Mouse (Mus musculus) neural tube, embryonic 15.5 days (tissue): ENCODE measurements around the gene Copg1. TPM values are rescaled to one million over a fixed set of nuclear protein-coding genes. Genes with fewer than 3 reads are reported as not detected.

Experiments used
- ATAC-seq: fragments of 200-750 bp; cut with Nextera tagmentation; 2 replicates; pipeline ENCODE4 v1.8.0; 2017; ENCODE audit warnings: mild to moderate bottlenecking, moderate TSS enrichment, moderate library complexity; ENCODE audit not compliant: low FRiP score
- H3K27ac ChIP-seq: fragments of 300-500 bp; sonication (generic); replicated peaks from 2 replicates; pipeline ENCODE4 v1.5.1; 2015; ENCODE audit warnings: mild to moderate bottlenecking, inconsistent platforms
- H3K27me3 ChIP-seq: fragments of 300-500 bp; sonication (generic); replicated peaks from 2 replicates; pipeline ENCODE4 v1.6.1; 2015; ENCODE audit warnings: inconsistent platforms
- H3K36me3 ChIP-seq: fragments of 300-500 bp; sonication (generic); 2 replicates; pipeline ENCODE4 v1.6.1; 2015; ENCODE audit warnings: inconsistent platforms
- H3K4me1 ChIP-seq: fragments of 300-500 bp; sonication (generic); 2 replicates; pipeline ENCODE4 v1.6.1; 2015; ENCODE audit warnings: inconsistent platforms
- H3K4me2 ChIP-seq: fragments of 300-500 bp; sonication (generic); 2 replicates; pipeline ENCODE4 v1.6.1; 2015; ENCODE audit warnings: inconsistent platforms, mild to moderate bottlenecking, moderate library complexity
- H3K4me3 ChIP-seq: fragments of 300-500 bp; sonication (generic); replicated peaks from 2 replicates; pipeline ENCODE4 v1.5.1; 2015; ENCODE audit warnings: mild to moderate bottlenecking, inconsistent platforms
- H3K9ac ChIP-seq: fragments of 300-500 bp; sonication (generic); replicated peaks from 2 replicates; pipeline ENCODE4 v1.6.1; 2015; ENCODE audit warnings: mild to moderate bottlenecking, inconsistent platforms
- H3K9me3 ChIP-seq: fragments of 300-500 bp; sonication (generic); replicated peaks from 2 replicates; pipeline ENCODE4 v1.6.1; 2016; ENCODE audit warnings: inconsistent platforms
- WGBS: fragments of 180-500 bp; shearing (Covaris S2); methylation state at CpG from one replicate; pipeline ENCODE4 v1.1.7; 2015; ENCODE audit warnings: mixed read lengths; 5-methylcytosine and 5-hydroxymethylcytosine counted together
- polyA plus RNA-seq: library from polyadenylated mRNA; unstranded; fragments of >200 nt; fragmentation: Nextera tagmentation; extraction: Ambion mirVana; gene quantifications from 2 replicates; pipeline ENCODE4 v1.2.1, GENCODE M21; 2015

The Copg1 gene
- polyA plus RNA-seq, 1 experiment from 2014 or later, result 207 TPM

GRCm38 (mm10) chr6:87876068-87876643, 11.5 kb upstream of the Copg1 start:
- ATAC-seq, result no peak
- H3K4me3 ChIP-seq, result no peak overlapping the region
- WGBS, result 81% methylated on average over 13 of the region's 13 CpGs
- H3K27ac ChIP-seq, result no peak overlapping the region
- no peak overlapping the region for H3K9ac ChIP-seq
- no peaks in the 10 kb centered on the region for H3K9me3 ChIP-seq
- no peaks in the 10 kb centered on the region for H3K36me3 ChIP-seq
- H3K4me1 ChIP-seq, result no peaks in the 10 kb centered on the region
- no peaks in the 10 kb centered on the region for H3K27me3 ChIP-seq
- H3K4me2 ChIP-seq, result no peak overlapping the region

GRCm38 (mm10) chr6:87879010-87879409, 8.6 kb upstream of the Copg1 start:
- no peak for ATAC-seq
- no peak overlapping the region for H3K9ac ChIP-seq
- WGBS, result 55% methylated on average over 4 of the region's 4 CpGs
- H3K9me3 ChIP-seq, result no peaks in the 10 kb centered on the region
- no peak overlapping the region for H3K4me3 ChIP-seq
- H3K4me1 ChIP-seq, result no peaks in the 10 kb centered on the region
- no peaks in the 10 kb centered on the region for H3K36me3 ChIP-seq
- no peak overlapping the region for H3K27ac ChIP-seq
- no peak overlapping the region for H3K4me2 ChIP-seq
- no peaks in the 10 kb centered on the region for H3K27me3 ChIP-seq

GRCm38 (mm10) chr6:87879628-87880027, 8.0 kb upstream of the Copg1 start:
- Histone ChIP-seq H3K27me3 (no peaks in the 10 kb centered on the region), H3K4me1 (no peaks in the 10 kb centered on the region), H3K36me3 (no peaks in the 10 kb centered on the region), H3K4me2 (no peak overlapping the region), H3K9ac (no peak overlapping the region), H3K9me3 (no peaks in the 10 kb centered on the region), H3K27ac (no peak overlapping the region), H3K4me3 (no peak overlapping the region)
- ATAC-seq, result no peak
- WGBS, result 66% methylated on average over 3 of the region's 3 CpGs

DNA sequence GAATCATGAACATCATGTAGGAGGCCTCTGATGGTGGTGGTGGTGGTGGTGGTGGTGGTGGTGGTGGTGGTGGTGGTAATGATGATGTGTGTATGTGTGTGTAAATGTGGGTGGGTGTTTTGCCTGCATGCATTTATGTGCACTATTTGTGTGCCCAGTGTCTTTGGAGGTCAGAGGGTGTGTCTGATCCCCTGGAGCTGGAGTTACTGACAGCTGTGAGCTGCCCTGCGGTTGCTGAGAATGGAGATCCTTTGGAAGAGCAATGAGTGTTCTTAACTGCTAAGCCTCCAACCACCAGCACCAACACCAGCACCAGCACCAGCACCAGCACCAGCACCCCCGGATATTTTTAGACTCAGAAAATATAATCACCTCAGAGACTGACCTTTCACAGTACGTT, 5.4 kb upstream of the Copg1 start:
- Histone ChIP-seq H3K9ac (no peak overlapping the region), H3K27me3 (no peaks in the 10 kb centered on the region), H3K4me1 (0 out of 2 replicates have a peak, but pooled peaks cover 2% of the 10 kb centered on the region), H3K4me3 (no peak overlapping the region), H3K27ac (no peak overlapping the region), H3K9me3 (no peaks in the 10 kb centered on the region), H3K36me3 (no peaks in the 10 kb centered on the region), H3K4me2 (no peak overlapping the region)
- 86% methylated on average over 3 of the region's 3 CpGs for WGBS
- no peak for ATAC-seq

GRCm38 (mm10) chr6:87882816-87883215, 4.8 kb upstream of the Copg1 start:
- H3K4me3 ChIP-seq, result no peak overlapping the region
- WGBS, result 49% methylated on average over 4 of the region's 4 CpGs
- no peaks in the 10 kb centered on the region for H3K36me3 ChIP-seq
- H3K9me3 ChIP-seq, result no peaks in the 10 kb centered on the region
- H3K4me2 ChIP-seq, result no peak overlapping the region
- no peaks in the 10 kb centered on the region for H3K27me3 ChIP-seq
- no peak for ATAC-seq
- no peak overlapping the region for H3K9ac ChIP-seq
- 0 out of 2 replicates have a peak, but pooled peaks cover 5% of the 10 kb centered on the region for H3K4me1 ChIP-seq
- no peak overlapping the region for H3K27ac ChIP-seq

DNA sequence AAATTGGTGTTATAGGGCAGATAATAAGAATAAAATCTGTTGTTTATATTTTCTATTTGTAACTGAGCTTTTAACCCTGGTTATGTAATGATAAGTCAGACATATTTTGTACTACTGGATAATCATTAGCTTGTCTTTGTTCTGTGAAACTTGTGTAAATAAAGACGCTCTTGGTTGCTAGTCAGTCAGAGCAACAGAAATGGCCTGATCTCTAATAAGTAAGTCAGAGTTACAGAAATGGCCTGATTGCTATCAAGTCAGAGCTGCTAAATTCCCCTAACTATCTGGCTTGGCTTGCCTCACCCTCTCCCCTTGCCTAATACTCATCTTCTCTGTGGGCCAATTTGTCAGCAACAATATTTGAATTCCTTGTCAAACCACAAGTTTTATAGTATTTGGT, 893 bp upstream of the Copg1 start:
- peaks cover 16% of the 10 kb centered on the region for H3K4me1 ChIP-seq
- no peaks in the 10 kb centered on the region for H3K9me3 ChIP-seq
- H3K4me3 ChIP-seq, result no peak overlapping the region
- no peak overlapping the region for H3K9ac ChIP-seq
- no peak overlapping the region for H3K4me2 ChIP-seq
- H3K36me3 ChIP-seq, result peaks cover 21% of the 10 kb centered on the region
- WGBS, result 95% methylated on average over 1 of the region's 1 CpGs
- no peaks in the 10 kb centered on the region for H3K27me3 ChIP-seq
- ATAC-seq, result no peak
- H3K27ac ChIP-seq, result no peak overlapping the region

GRCm38 (mm10) chr6:87893931-87894330, 6.3 kb downstream of the Copg1 start:
- H3K27me3 ChIP-seq, result no peaks in the 10 kb centered on the region
- H3K36me3 ChIP-seq, result peaks cover 91% of the 10 kb centered on the region
- ATAC-seq, result no peak
- H3K4me1 ChIP-seq, result peaks cover 3% of the 10 kb centered on the region
- H3K4me3 ChIP-seq, result no peak overlapping the region
- H3K4me2 ChIP-seq, result no peak overlapping the region
- WGBS, result 82% methylated on average over 7 of the region's 7 CpGs
- H3K9me3 ChIP-seq, result no peaks in the 10 kb centered on the region
- H3K27ac ChIP-seq, result no peak overlapping the region
- no peak overlapping the region for H3K9ac ChIP-seq

DNA sequence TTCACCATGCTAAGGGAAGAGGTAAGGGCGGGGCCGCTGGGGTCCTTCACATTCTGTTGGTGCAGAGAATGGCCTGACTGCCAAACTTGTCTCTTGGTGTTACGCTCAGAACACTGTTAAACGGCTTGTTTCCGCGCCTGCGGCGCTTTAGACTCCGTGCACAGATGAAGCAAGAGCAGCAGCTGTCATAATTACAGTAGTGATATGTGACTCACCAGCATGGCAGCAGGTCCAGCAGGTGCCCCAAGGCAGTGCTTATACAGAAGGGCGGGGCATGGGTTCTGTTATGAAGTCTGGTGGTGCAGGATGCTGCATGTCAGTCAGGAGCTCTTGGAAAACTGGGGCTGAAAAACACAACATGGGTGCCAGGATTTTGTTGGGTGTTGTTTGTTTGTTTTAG, 10.4 kb downstream of the Copg1 start:
- Histone ChIP-seq H3K9ac (no peak overlapping the region), H3K9me3 (no peaks in the 10 kb centered on the region), H3K4me1 (no peaks in the 10 kb centered on the region), H3K4me2 (no peak overlapping the region), H3K4me3 (no peak overlapping the region), H3K36me3 (peaks cover 92% of the 10 kb centered on the region), H3K27me3 (no peaks in the 10 kb centered on the region), H3K27ac (no peak overlapping the region)
- no peak for ATAC-seq
- 95% methylated on average over 10 of the region's 10 CpGs for WGBS

GRCm38 (mm10) chr6:87906632-87907031, 19.0 kb downstream of the Copg1 start:
- 71% methylated on average over 5 of the region's 5 CpGs for WGBS
- ATAC-seq, result no peak
- H3K27me3 ChIP-seq, result no peaks in the 10 kb centered on the region
- H3K4me2 ChIP-seq, result no peak overlapping the region
- no peak overlapping the region for H3K9ac ChIP-seq
- H3K4me3 ChIP-seq, result no peak overlapping the region
- no peaks in the 10 kb centered on the region for H3K9me3 ChIP-seq
- H3K27ac ChIP-seq, result no peak overlapping the region
- peaks cover 94% of the 10 kb centered on the region for H3K36me3 ChIP-seq
- no peaks in the 10 kb centered on the region for H3K4me1 ChIP-seq

DNA sequence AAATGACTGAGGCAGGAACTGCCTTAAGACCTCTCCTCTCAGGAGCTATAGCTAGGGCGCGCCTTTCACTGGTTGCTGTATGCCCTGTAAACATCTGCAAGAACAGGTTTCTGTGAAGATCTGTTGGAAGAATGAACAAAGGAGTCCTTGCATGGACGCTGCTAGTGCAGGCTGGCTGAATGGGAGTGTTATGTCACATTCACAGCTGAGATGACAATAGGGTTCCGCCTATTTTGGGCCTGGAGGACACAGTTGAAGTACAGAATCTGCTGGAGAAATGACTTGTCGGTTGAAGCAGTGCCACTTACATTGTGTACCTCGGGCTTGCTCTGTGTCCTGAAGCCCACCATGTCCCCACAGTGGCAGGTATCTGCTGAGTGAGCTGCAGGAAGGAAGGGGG, 21.6 kb downstream of the Copg1 start:
- ATAC-seq, result no peak
- peaks cover 6% of the 10 kb centered on the region; the same call in 1 of the 2 replicates for H3K4me1 ChIP-seq
- no peak overlapping the region for H3K9ac ChIP-seq
- 83% methylated on average over 6 of the region's 6 CpGs for WGBS
- H3K4me2 ChIP-seq, result no peak overlapping the region
- H3K27me3 ChIP-seq, result no peaks in the 10 kb centered on the region
- H3K9me3 ChIP-seq, result no peaks in the 10 kb centered on the region
- H3K27ac ChIP-seq, result no peak overlapping the region
- no peak overlapping the region for H3K4me3 ChIP-seq
- H3K36me3 ChIP-seq, result peaks cover 83% of the 10 kb centered on the region

DNA sequence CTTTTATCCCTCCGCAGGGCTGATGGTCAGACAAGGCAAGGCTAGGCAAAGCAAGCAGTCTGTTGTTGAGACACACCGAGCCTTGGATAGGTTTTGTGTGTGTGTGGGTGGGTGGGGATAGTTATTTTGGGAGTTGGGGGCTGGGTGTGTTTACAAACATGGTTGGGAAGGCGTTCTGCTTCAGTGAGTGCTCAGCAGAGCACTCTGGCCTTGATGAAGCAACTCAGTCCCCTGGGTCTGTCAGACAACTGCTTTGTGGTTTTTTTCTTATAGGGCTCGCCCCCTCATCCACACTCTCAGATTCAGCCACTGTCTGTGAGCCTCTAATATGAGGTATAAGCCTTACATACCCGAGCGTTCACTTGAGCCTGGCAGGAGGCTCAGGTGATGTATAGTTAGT, 23.9 kb downstream of the Copg1 start:
- no peaks in the 10 kb centered on the region for H3K9me3 ChIP-seq
- H3K4me3 ChIP-seq, result no peak overlapping the region
- H3K4me1 ChIP-seq, result peaks cover 24% of the 10 kb centered on the region
- no peak overlapping the region for H3K27ac ChIP-seq
- no peaks in the 10 kb centered on the region for H3K27me3 ChIP-seq
- peaks cover 65% of the 10 kb centered on the region for H3K36me3 ChIP-seq
- WGBS, result 91% methylated on average over 6 of the region's 6 CpGs
- no peak overlapping the region for H3K9ac ChIP-seq
- no peak overlapping the region for H3K4me2 ChIP-seq
- no peak for ATAC-seq

DNA sequence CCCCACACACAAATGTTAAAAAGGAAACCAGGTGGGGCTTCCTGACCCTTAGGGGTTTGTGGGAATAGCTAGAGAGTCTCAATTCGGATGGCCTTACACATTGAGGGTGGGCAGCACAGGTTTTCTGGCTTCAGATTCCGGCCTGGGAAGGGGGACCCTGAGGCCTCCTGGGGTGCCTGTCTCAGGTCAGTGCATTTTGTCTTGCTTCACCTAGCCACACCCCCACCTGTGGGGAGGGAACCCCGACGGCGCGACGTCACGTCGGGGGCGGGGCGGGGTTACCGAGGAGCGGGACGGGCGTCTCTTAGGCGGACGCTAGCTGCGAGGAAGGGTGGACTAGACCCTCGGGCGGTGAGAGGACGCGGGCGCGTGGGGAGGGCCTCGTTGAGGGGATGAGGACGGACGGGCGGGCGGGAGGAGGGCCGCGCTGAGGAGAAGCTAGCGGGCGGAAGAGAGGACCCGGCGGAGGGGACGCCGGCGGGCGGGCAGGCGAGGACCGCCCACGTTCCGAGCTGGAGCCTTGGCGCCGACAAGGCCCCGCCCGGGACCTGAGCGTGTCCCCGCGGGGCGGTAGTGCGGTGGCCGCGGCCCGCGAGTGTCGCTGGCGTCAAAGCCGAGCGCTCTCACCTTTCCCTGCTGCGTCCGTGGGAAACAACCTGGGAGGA, 26.2 kb downstream of the Copg1 start, which contains the start of gene Hmces:
Hmces (plus strand) TSS at position 275 of the 665 bp plus-strand sequence.
- ATAC-seq, result peak; percentile 95
- H3K36me3 ChIP-seq, result peaks cover 62% of the 10 kb centered on the region
- H3K9me3 ChIP-seq, result no peaks in the 10 kb centered on the region
- peak within 1 kb of the TSS; percentile 83 for H3K9ac ChIP-seq
- H3K4me3 ChIP-seq, result peak within 1 kb of the TSS; percentile 87
- H3K4me2 ChIP-seq, result peak within 1 kb of the TSS; percentile 83
- WGBS, result under 1% methylated on average over 57 of the region's 62 CpGs
- H3K4me1 ChIP-seq, result peaks cover 25% of the 10 kb centered on the region
- no peaks in the 10 kb centered on the region for H3K27me3 ChIP-seq
- H3K27ac ChIP-seq, result peak within 1 kb of the TSS; percentile 85
